Mouse (Mus musculus): ENCODE measurements at regions not wholly inside any gene's neighbourhood (a gene's known extent, or its start where the extent isn't known, plus 50 kb on each side); places are given as distances from the start of the nearest gene placed in this dataset.

DNA sequence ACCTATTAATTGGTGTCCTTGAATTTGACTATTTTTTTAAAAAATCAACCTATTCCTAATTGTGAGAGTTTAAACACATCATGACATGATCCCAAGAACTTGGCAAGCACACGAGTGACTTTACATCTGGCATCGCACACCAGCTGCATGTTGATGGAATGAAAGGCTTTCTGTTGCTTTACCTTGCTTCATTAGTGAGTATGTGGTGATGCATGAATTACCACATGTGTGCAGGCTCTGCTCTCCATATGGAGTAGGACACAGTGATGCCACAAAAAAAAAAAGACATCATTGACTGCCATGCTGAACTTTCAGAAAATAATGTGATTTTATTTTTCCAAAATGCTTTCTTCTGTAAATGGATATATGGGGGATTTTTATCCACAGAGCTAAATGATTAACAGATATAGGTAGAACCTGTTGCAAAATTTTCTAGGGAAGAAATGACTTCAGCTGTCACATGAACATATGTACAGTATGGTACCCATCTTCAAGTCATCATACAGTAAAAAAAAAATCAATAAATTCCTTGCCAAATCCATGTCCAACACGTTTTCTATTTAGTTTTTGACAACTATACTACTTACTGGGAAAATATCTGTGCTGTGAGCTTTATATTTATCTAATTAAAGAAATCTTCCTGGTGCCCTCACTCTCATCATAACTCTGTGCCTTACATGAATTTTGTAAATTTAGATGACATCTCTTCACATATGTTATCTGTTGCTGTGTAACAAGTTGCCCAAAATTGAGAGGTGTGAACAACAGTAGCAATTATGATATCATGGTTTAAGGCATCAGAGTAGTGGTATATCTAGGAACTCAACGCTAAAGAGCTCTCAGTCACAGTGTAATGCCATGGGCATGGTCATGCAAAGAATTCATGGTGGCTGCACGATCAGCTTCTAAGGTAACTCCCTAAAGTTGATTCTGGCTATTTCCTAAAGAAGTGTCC lies 84.0 kb upstream of the Arrdc3 start:
- no peak overlapping the region for H3K27ac ChIP-seq (ENCODE audit: control insufficient read depth, insufficient read depth, low read depth, low read length)
- H3K36me3 ChIP-seq (ENCODE audit: control insufficient read depth, insufficient read depth, low read length), result no peaks in the 10 kb centered on the region
- no peak for TF ChIP-seq POLR2A (IDR thresholded peaks at IDR 0.05; ENCODE audit: control insufficient read depth, low read depth, low read length)
- no peak for TF ChIP-seq CTCF (IDR thresholded peaks at IDR 0.05; ENCODE audit: control insufficient read depth, insufficient read depth, insufficient replicate concordance, low read depth, low read length)
- H3K27me3 ChIP-seq (ENCODE audit: control insufficient read depth, insufficient read depth, low read length), result no peaks in the 10 kb centered on the region
- H3K4me1 ChIP-seq (ENCODE audit: control insufficient read depth, insufficient read depth, low read length), result no peaks in the 10 kb centered on the region
- no peak overlapping the region for H3K4me3 ChIP-seq (ENCODE audit: control insufficient read depth, low read depth, low read length)

DNA sequence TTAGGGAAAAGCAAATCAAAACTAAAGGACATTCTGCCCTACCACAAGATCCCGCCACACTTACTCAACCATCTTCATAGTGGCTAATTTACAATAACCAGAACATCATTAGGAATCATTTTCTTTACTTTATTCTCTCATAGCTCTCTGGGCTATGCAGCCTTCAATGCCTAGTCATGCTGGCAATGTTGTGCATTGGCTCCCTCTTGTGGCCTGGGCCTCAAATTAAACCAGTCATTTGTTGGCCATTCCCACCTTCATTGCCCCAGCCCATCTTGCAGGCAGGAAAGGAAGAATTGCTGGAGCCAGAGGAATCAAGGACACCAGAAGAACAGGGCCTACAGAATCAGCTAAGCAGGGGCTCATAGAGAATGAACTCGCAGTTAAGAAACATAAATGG lies 77.0 kb upstream of the Arrdc3 start:
- Histone ChIP-seq H3K36me3 (ENCODE audit: control insufficient read depth, insufficient read depth, low read length) (no peaks in the 10 kb centered on the region), H3K4me3 (ENCODE audit: control insufficient read depth, low read depth, low read length) (no peak overlapping the region), H3K27me3 (ENCODE audit: control insufficient read depth, insufficient read depth, low read length) (no peaks in the 10 kb centered on the region), H3K4me1 (ENCODE audit: control insufficient read depth, insufficient read depth, low read length) (no peaks in the 10 kb centered on the region), H3K27ac (ENCODE audit: control insufficient read depth, insufficient read depth, low read depth, low read length) (no peak overlapping the region)
- TF ChIP-seq POLR2A (IDR thresholded peaks at IDR 0.05; ENCODE audit: control insufficient read depth, low read depth, low read length) (no peak), CTCF (IDR thresholded peaks at IDR 0.05; ENCODE audit: control insufficient read depth, insufficient read depth, insufficient replicate concordance, low read depth, low read length) (peak; percentile 38; the same call in 1 of the 2 replicates)

DNA sequence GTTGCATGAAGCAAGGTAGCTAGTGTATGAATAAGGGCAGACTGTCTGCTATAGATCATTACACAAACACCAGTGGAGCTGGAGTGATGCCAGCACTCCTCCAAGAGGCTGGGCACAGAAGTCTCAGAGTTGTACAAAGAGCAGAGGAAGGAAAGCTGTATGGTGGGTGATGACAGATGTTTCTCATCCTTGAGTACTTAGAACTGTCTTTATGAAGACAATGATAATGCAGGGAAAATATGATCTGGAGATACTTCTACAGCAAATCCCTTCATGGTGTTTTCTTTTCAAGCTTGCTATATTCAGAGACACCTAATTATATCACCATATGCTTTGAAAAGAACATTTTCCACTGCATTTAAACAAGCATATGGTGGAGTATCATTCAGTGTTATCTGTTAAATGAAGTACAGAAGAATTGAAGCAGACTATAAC lies 56.1 kb upstream of the Arrdc3 start:
- H3K4me1 ChIP-seq (ENCODE audit: control insufficient read depth, insufficient read depth, low read length), result no peaks in the 10 kb centered on the region
- no peaks in the 10 kb centered on the region for H3K36me3 ChIP-seq (ENCODE audit: control insufficient read depth, insufficient read depth, low read length)
- H3K4me3 ChIP-seq (ENCODE audit: control insufficient read depth, low read depth, low read length), result no peak overlapping the region
- H3K27ac ChIP-seq (ENCODE audit: control insufficient read depth, insufficient read depth, low read depth, low read length), result no peak overlapping the region
- no peak for TF ChIP-seq CTCF (IDR thresholded peaks at IDR 0.05; ENCODE audit: control insufficient read depth, insufficient read depth, insufficient replicate concordance, low read depth, low read length)
- no peaks in the 10 kb centered on the region for H3K27me3 ChIP-seq (ENCODE audit: control insufficient read depth, insufficient read depth, low read length)
